Mouse (Mus musculus): ENCODE results near the gene Gm572. TPM values are rescaled to one million over a fixed set of nuclear protein-coding genes. Genes with fewer than 3 reads are reported as not detected.

The Gm572 gene
- polyA plus RNA-seq (2014; fragmentation: Nextera tagmentation; extraction: Ambion mirVana) = not detected in 2 replicates

- Histone ChIP-seq H3K36me3 (ENCODE audit: control insufficient read depth, insufficient read depth, low read length) (no peaks in the 10 kb centered on the region), H3K4me1 (ENCODE audit: control insufficient read depth, insufficient read depth, low read length) (no peaks in the 10 kb centered on the region; the same call in 1 of the 2 replicates), H3K4me3 (ENCODE audit: low read depth, low read length) (no peak within 1 kb of the TSS), H3K9me3 (replicated peaks; ENCODE audit: control insufficient read depth, low read length) (no peaks in the 10 kb centered on the region), H3K4me2 (ENCODE audit: low read length) (peak within 1 kb of the TSS; percentile 28), H3K27me3 (replicated peaks; ENCODE audit: control insufficient read depth, insufficient read depth, low read length) (no peaks in the 10 kb centered on the region), H3K27ac (ENCODE audit: low read depth, low read length) (no peak within 1 kb of the TSS), H3K9ac (ENCODE audit: low read length) (no peak within 1 kb of the TSS)
- ATAC-seq = no peak
- no peak for DNase-seq (ENCODE audit: low spot score)
- WGBS = 71% methylated on average over 15 of the region's 15 CpGs
Measured at GRCm38 (mm10) chr4:148643291-148644156, at the start of gene Gm572. Gm572 (plus strand) TSS chr4:148643317.

GRCm38 (mm10) chr4:148593996-148594395, 49.1 kb upstream of the Gm572 start:
- WGBS = 94% methylated on average over 11 of the region's 11 CpGs
- H3K27me3 ChIP-seq (replicated peaks; ENCODE audit: control insufficient read depth, insufficient read depth, low read length) = no peaks in the 10 kb centered on the region

GRCm38 (mm10) chr4:148595916-148596315, 47.2 kb upstream of the Gm572 start:
- H3K4me3 ChIP-seq (ENCODE audit: low read depth, low read length) = no peak overlapping the region
- peaks cover 6% of the 10 kb centered on the region for H3K4me1 ChIP-seq (ENCODE audit: control insufficient read depth, insufficient read depth, low read length)
- H3K9me3 ChIP-seq (replicated peaks; ENCODE audit: control insufficient read depth, low read length) = no peaks in the 10 kb centered on the region
- peaks cover 42% of the 10 kb centered on the region for H3K36me3 ChIP-seq (ENCODE audit: control insufficient read depth, insufficient read depth, low read length)
- no peak overlapping the region for H3K4me2 ChIP-seq (ENCODE audit: low read length)
- H3K27ac ChIP-seq (ENCODE audit: low read depth, low read length) = no peak overlapping the region
- DNase-seq (ENCODE audit: low spot score) (peak; percentile 43), ATAC-seq (no peak)
- no peaks in the 10 kb centered on the region for H3K27me3 ChIP-seq (replicated peaks; ENCODE audit: control insufficient read depth, insufficient read depth, low read length)
- 24% methylated on average over 6 of the region's 6 CpGs for WGBS
- H3K9ac ChIP-seq (ENCODE audit: low read length) = no peak overlapping the region

More at GRCm38 (mm10) chr4:148593996-148594395, 49.1 kb upstream of the Gm572 start:
- no peak overlapping the region for H3K27ac ChIP-seq (ENCODE audit: low read depth, low read length)
- ATAC-seq = no peak
- H3K4me2 ChIP-seq (ENCODE audit: low read length) = no peak overlapping the region
- H3K9me3 ChIP-seq (replicated peaks; ENCODE audit: control insufficient read depth, low read length) = no peaks in the 10 kb centered on the region
- no peak for DNase-seq (ENCODE audit: low spot score)
- H3K36me3 ChIP-seq (ENCODE audit: control insufficient read depth, insufficient read depth, low read length) = peaks cover 42% of the 10 kb centered on the region
- H3K4me3 ChIP-seq (ENCODE audit: low read depth, low read length) = no peak overlapping the region
- peaks cover 9% of the 10 kb centered on the region for H3K4me1 ChIP-seq (ENCODE audit: control insufficient read depth, insufficient read depth, low read length)
- no peak overlapping the region for H3K9ac ChIP-seq (ENCODE audit: low read length)

GRCm38 (mm10) chr4:148596731-148597130, 46.4 kb upstream of the Gm572 start:
- Histone ChIP-seq H3K4me2 (ENCODE audit: low read length) (no peak overlapping the region), H3K4me3 (ENCODE audit: low read depth, low read length) (no peak overlapping the region), H3K27ac (ENCODE audit: low read depth, low read length) (no peak overlapping the region), H3K36me3 (ENCODE audit: control insufficient read depth, insufficient read depth, low read length) (peaks cover 42% of the 10 kb centered on the region), H3K27me3 (replicated peaks; ENCODE audit: control insufficient read depth, insufficient read depth, low read length) (no peaks in the 10 kb centered on the region), H3K9me3 (replicated peaks; ENCODE audit: control insufficient read depth, low read length) (no peaks in the 10 kb centered on the region), H3K4me1 (ENCODE audit: control insufficient read depth, insufficient read depth, low read length) (peaks cover 6% of the 10 kb centered on the region), H3K9ac (ENCODE audit: low read length) (no peak overlapping the region)
- 99% methylated on average over 3 of the region's 3 CpGs for WGBS
- ATAC-seq (no peak), DNase-seq (ENCODE audit: low spot score) (no peak)

- Histone ChIP-seq H3K36me3 (ENCODE audit: control insufficient read depth, insufficient read depth, low read length) (peaks cover 35% of the 10 kb centered on the region), H3K9me3 (replicated peaks; ENCODE audit: control insufficient read depth, low read length) (no peaks in the 10 kb centered on the region), H3K27ac (ENCODE audit: low read depth, low read length) (no peak overlapping the region), H3K4me3 (ENCODE audit: low read depth, low read length) (no peak overlapping the region), H3K27me3 (replicated peaks; ENCODE audit: control insufficient read depth, insufficient read depth, low read length) (no peaks in the 10 kb centered on the region), H3K9ac (ENCODE audit: low read length) (no peak overlapping the region), H3K4me1 (ENCODE audit: control insufficient read depth, insufficient read depth, low read length) (no peaks in the 10 kb centered on the region), H3K4me2 (ENCODE audit: low read length) (no peak overlapping the region)
- no peak for DNase-seq (ENCODE audit: low spot score)
- ATAC-seq = no peak
- WGBS = 95% methylated on average over 12 of the region's 12 CpGs
Measured at GRCm38 (mm10) chr4:148598826-148599225, 44.3 kb upstream of the Gm572 start.

- no peaks in the 10 kb centered on the region for H3K27me3 ChIP-seq (replicated peaks; ENCODE audit: control insufficient read depth, insufficient read depth, low read length)
- DNase-seq (ENCODE audit: low spot score) = no peak
- WGBS = 94% methylated on average over 4 of the region's 4 CpGs
- no peak overlapping the region for H3K4me2 ChIP-seq (ENCODE audit: low read length)
- H3K27ac ChIP-seq (ENCODE audit: low read depth, low read length) = no peak overlapping the region
- H3K36me3 ChIP-seq (ENCODE audit: control insufficient read depth, insufficient read depth, low read length) = peaks cover 20% of the 10 kb centered on the region
- H3K9ac ChIP-seq (ENCODE audit: low read length) = no peak overlapping the region
- ATAC-seq = no peak
- H3K4me3 ChIP-seq (ENCODE audit: low read depth, low read length) = no peak overlapping the region
- no peaks in the 10 kb centered on the region for H3K4me1 ChIP-seq (ENCODE audit: control insufficient read depth, insufficient read depth, low read length)
- no peaks in the 10 kb centered on the region for H3K9me3 ChIP-seq (replicated peaks; ENCODE audit: control insufficient read depth, low read length)
Measured at GRCm38 (mm10) chr4:148600316-148600715, 42.8 kb upstream of the Gm572 start.

- Histone ChIP-seq H3K9ac (ENCODE audit: low read length) (no peak overlapping the region), H3K27ac (ENCODE audit: low read depth, low read length) (no peak overlapping the region), H3K4me2 (ENCODE audit: low read length) (no peak overlapping the region), H3K4me1 (ENCODE audit: control insufficient read depth, insufficient read depth, low read length) (no peaks in the 10 kb centered on the region), H3K9me3 (replicated peaks; ENCODE audit: control insufficient read depth, low read length) (no peaks in the 10 kb centered on the region), H3K36me3 (ENCODE audit: control insufficient read depth, insufficient read depth, low read length) (peaks cover 5% of the 10 kb centered on the region), H3K27me3 (replicated peaks; ENCODE audit: control insufficient read depth, insufficient read depth, low read length) (no peaks in the 10 kb centered on the region), H3K4me3 (ENCODE audit: low read depth, low read length) (no peak overlapping the region)
- WGBS = 87% methylated on average over 4 of the region's 4 CpGs
- DNase-seq (ENCODE audit: low spot score) (no peak), ATAC-seq (no peak)
Measured at GRCm38 (mm10) chr4:148601871-148602270, 41.2 kb upstream of the Gm572 start.

GRCm38 (mm10) chr4:148602357-148603120, 40.6 kb upstream of the Gm572 start, which contains the start of gene Masp2:
Masp2 (plus strand) TSS chr4:148602554.
- ATAC-seq (no peak), DNase-seq (ENCODE audit: low spot score) (no peak)
- H3K36me3 ChIP-seq (ENCODE audit: control insufficient read depth, insufficient read depth, low read length) = 0 out of 2 replicates have a peak, but pooled peaks cover 8% of the 10 kb centered on the region
- WGBS = 90% methylated on average over 14 of the region's 14 CpGs
- H3K9ac ChIP-seq (ENCODE audit: low read length) = no peak within 1 kb of the TSS
- H3K9me3 ChIP-seq (replicated peaks; ENCODE audit: control insufficient read depth, low read length) = no peaks in the 10 kb centered on the region
- no peak within 1 kb of the TSS for H3K4me3 ChIP-seq (ENCODE audit: low read depth, low read length)
- H3K27me3 ChIP-seq (replicated peaks; ENCODE audit: control insufficient read depth, insufficient read depth, low read length) = no peaks in the 10 kb centered on the region
- H3K4me2 ChIP-seq (ENCODE audit: low read length) = no peak within 1 kb of the TSS
- no peak within 1 kb of the TSS for H3K27ac ChIP-seq (ENCODE audit: low read depth, low read length)
- no peaks in the 10 kb centered on the region for H3K4me1 ChIP-seq (ENCODE audit: control insufficient read depth, insufficient read depth, low read length)

Measured in forebrain, embryonic 14.5 days (tissue).